Mouse (Mus musculus): ENCODE measurements around the gene Slc12a8. TPM values are rescaled to one million over a fixed set of nuclear protein-coding genes. Genes with fewer than 3 reads are reported as not detected.

Slc12a8 gene
- polyA plus RNA-seq (2012; rRNA removed): 0.09 and 0.11 TPM in 2 replicates

DNA sequence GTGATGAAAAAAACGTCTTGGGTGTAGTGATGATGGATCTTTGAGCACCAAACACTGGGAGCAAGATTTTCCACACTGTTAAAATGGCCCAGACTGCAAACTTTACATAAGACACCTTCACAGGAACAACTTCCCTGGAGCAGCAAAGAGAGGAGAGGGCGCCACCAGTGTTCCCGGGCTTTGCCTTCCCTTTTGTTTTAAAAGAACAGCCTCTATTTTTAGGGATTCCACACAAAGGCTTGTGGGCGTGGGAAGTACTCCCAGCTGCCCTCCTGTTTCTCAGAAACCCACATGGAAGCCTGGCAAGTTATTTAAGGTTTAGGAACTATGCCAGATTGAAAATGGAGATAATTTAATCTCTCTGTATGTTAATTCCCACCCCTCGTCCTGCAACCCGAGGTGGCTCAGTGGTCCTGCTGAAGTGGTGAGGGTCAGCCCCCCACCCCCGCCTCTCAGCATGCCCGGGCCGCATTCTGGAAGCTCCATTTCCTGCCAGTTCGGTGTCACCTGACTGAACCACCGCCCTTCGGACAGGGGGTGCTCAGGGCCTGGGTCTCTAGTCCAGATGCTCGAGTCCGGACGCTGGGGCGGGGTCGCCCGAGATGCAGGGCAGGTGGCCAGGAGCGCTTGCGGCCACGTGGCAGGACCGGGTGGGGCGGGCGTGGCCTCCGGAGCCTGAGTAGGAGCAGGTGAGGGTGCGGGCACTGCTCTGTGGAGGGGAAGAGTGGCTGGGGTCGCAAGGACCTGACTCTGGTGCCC is at the start of gene Slc12a8:
Gene Slc12a8 (plus strand): TSS at position 522 of the 759 bp plus-strand sequence.

DNA sequence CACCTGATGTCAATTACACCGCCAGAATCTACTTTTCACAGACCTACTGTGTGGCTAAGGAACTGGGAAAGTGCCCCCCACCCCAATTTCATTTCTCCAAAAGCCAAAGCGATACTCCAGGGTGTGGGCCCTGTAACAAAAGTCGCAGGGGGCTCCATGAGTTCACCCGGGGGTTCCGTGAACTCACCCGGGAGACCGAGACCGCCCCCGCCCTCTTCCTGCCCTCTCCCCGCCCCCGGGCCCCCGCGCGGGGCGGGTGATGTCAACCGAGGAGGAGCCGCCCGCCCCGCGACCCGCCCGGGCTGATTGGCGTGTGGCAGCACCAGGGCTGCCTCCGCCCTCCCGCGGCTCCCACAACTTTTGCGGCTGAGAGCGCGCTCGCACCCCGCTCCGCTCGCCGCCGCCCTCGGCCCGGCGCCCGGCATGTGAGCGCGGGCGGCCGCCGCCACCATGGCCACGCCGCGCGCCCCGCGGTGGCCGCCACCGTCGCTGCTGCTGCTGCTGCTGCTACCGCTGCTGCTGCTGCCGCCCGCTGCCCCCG is 167.1 kb downstream of the Slc12a8 start, which contains the start of gene Heg1:
Gene Heg1 (plus strand): TSS at position 209 of the 541 bp plus-strand sequence.

Other genes with a start within 250 kb of the Slc12a8 start
- 4.8 and 4.9 TPM in 2 replicates for gene Zfp148, start 136.5 kb upstream of the Slc12a8 start, polyA plus RNA-seq (2012; rRNA removed)
- gene Heg1, start 167.0 kb downstream of the Slc12a8 start, polyA plus RNA-seq (2012; rRNA removed): 3.8 and 4.0 TPM in 2 replicates

All from liver, embryonic 18 days (tissue).